Mouse (Mus musculus) myocyte (in vitro differentiated cells): Measurements from ENCODE around the gene Ifih1. TPM values are rescaled to one million over a fixed set of nuclear protein-coding genes. Genes with fewer than 3 reads are reported as not detected.
A peak's percentile ranks its signal among the peaks of the same experiment; 100 is the strongest.

Experiments used
- H3K27me3 ChIP-seq: one replicate; pipeline ENCODE4 v1.6.1; 2011; ENCODE audit not compliant: control insufficient read depth, insufficient read depth, insufficient read length
- H3K36me3 ChIP-seq: one replicate; pipeline ENCODE4 v1.6.1; 2011; ENCODE audit not compliant: control insufficient read depth, insufficient read depth
- H3K4me2 ChIP-seq: one replicate; pipeline ENCODE4 v1.6.1; 2011; ENCODE audit warnings: low read depth, control low read depth
- H3K4me3 ChIP-seq: one replicate; pipeline ENCODE4 v1.5.1; 2011; ENCODE audit warnings: mild to moderate bottlenecking, control low read depth, moderate library complexity
- H3K79me2 ChIP-seq: one replicate; pipeline ENCODE4 v1.6.1; 2011; ENCODE audit not compliant: control insufficient read depth, insufficient read depth
- H3ac ChIP-seq: one replicate; pipeline ENCODE4 v1.6.1; 2011; ENCODE audit not compliant: control insufficient read depth, insufficient read length
- CEBPB ChIP-seq: IDR thresholded peaks from 2 replicates; pipeline ENCODE4 v1.6.1; 2011; ENCODE audit warnings: mild to moderate bottlenecking, moderate library complexity; ENCODE audit not compliant: poor library complexity, insufficient read depth, severe bottlenecking
- E2F4 ChIP-seq: IDR thresholded peaks from one replicate; pipeline ENCODE4 v1.6.1; 2011; ENCODE audit warnings: mild to moderate bottlenecking, control low read depth, moderate library complexity; ENCODE audit not compliant: insufficient read depth
- MAX ChIP-seq: IDR thresholded peaks from one replicate; pipeline ENCODE4 v1.6.1; 2011; ENCODE audit warnings: low read depth, mild to moderate bottlenecking, control low read depth
- MYOD1 ChIP-seq, 3 experiments: IDR thresholded peaks; one replicate each; pipeline ENCODE4 v1.6.1; 2011; ENCODE audit warnings: control low read depth in 2 of 3, low read depth in 2 of 3, mild to moderate bottlenecking in 2 of 3, moderate library complexity in 1 of 3; ENCODE audit not compliant: insufficient read length in 2 of 3, control insufficient read depth in 1 of 3
- MYOG ChIP-seq, 3 experiments: IDR thresholded peaks; one replicate each; pipeline ENCODE4 v1.6.1; 2011; ENCODE audit warnings: control low read depth in 2 of 3, low read depth in 2 of 3, mild to moderate bottlenecking in 2 of 3; ENCODE audit not compliant: insufficient read length in 2 of 3, control insufficient read depth in 1 of 3, insufficient read depth in 1 of 3
- POLR2A ChIP-seq: IDR thresholded peaks from one replicate; pipeline ENCODE4 v1.6.1; 2011; ENCODE audit warnings: low read depth, mild to moderate bottlenecking, control low read depth, moderate library complexity; ENCODE audit not compliant: insufficient read length
- POLR2AphosphoS2 ChIP-seq: IDR thresholded peaks from one replicate; pipeline ENCODE4 v1.6.1; 2011; ENCODE audit warnings: low read depth, control low read depth; ENCODE audit not compliant: insufficient read length
- REST ChIP-seq: IDR thresholded peaks from one replicate; pipeline ENCODE4 v1.6.1; 2011; ENCODE audit warnings: mild to moderate bottlenecking, control low read depth, moderate library complexity; ENCODE audit not compliant: insufficient read depth, insufficient read length
- SRF ChIP-seq: IDR thresholded peaks from one replicate; pipeline ENCODE4 v1.6.1; 2011; ENCODE audit warnings: low read depth; ENCODE audit not compliant: control insufficient read depth, insufficient read length
- TCF12 ChIP-seq: IDR thresholded peaks from one replicate; pipeline ENCODE4 v1.6.1; 2011; ENCODE audit warnings: mild to moderate bottlenecking, control low read depth; ENCODE audit not compliant: poor library complexity, insufficient read depth, severe bottlenecking
- TCF3 ChIP-seq: IDR thresholded peaks from one replicate; pipeline ENCODE4 v1.6.1; 2011; ENCODE audit warnings: low read depth, control low read depth; ENCODE audit not compliant: insufficient read length
- USF1 ChIP-seq: IDR thresholded peaks from one replicate; pipeline ENCODE4 v1.6.1; 2011; ENCODE audit warnings: low read depth, mild to moderate bottlenecking, control low read depth, moderate library complexity
- polyA plus RNA-seq: library from polyadenylated mRNA; unstranded; fragments of >200 nt; fragmentation: generic; extraction: Trizol; gene quantifications from one replicate; pipeline ENCODE4 v1.2.1, GENCODE M21; 2012; ENCODE audit warnings: missing spikeins

The Ifih1 gene
- polyA plus RNA-seq, 1 experiment, result 0.32 TPM

GRCm38 (mm10) chr2:62664135-62664670 lies 18.1 kb upstream of the Ifih1 start, which contains the start of gene Gca:
TSS of gene Gca (plus strand) at chr2:62664285.
- Histone ChIP-seq H3K27me3 (no peaks in the 10 kb centered on the region), H3ac (no peak within 1 kb of the TSS), H3K4me3 (no peak within 1 kb of the TSS), H3K79me2 (no peaks in the 10 kb centered on the region), H3K36me3 (no peaks in the 10 kb centered on the region), H3K4me2 (no peak within 1 kb of the TSS)
- TF ChIP-seq MAX (no peak), MYOG (IDR thresholded peaks at IDR 0.05; ENCODE audit: control insufficient read depth in 1 of 3, insufficient read depth in 1 of 3, insufficient read length in 2 of 3, low read depth in 2 of 3) (peak in 1 of 3 experiments; percentile 26), MYOD1 (IDR thresholded peaks at IDR 0.05; ENCODE audit: control insufficient read depth in 1 of 3, insufficient read length in 2 of 3, low read depth in 2 of 3) (peak in 1 of 3 experiments; percentile 35), USF1 (no peak)

DNA sequence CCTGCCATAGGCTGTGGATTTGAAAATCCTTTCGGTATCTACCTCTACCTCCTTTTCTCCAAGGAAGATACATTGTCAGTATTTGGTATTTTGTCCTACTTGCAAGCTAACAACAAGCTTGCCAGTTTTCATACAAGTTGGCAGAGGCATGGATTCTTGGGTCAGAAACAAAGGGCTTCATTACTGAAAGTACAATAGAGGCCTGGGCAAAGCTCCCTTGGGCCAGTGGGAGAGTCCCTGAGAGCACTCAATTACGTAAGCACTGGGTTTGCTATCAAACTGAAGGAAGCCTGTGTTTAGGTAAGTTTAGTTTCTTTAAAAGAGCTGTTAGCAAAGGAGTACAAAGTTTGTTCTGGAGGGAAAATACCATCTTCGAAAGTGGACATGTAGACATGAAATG lies 16.5 kb upstream of the Ifih1 start:
- Histone ChIP-seq H3K79me2 (no peaks in the 10 kb centered on the region), H3K4me3 (no peak overlapping the region), H3K27me3 (no peaks in the 10 kb centered on the region), H3K4me2 (no peak overlapping the region), H3K36me3 (no peaks in the 10 kb centered on the region), H3ac (no peak overlapping the region)
- TF ChIP-seq MAX (no peak), POLR2AphosphoS2 (no peak), TCF12 (no peak), USF1 (no peak), REST (no peak), E2F4 (no peak), TCF3 (no peak), MYOD1 (IDR thresholded peaks at IDR 0.05; ENCODE audit: control insufficient read depth in 1 of 3, insufficient read length in 2 of 3, low read depth in 2 of 3) (no peak), SRF (no peak), MYOG (IDR thresholded peaks at IDR 0.05; ENCODE audit: control insufficient read depth in 1 of 3, insufficient read depth in 1 of 3, insufficient read length in 2 of 3, low read depth in 2 of 3) (no peak), CEBPB (no peak), POLR2A (no peak)

GRCm38 (mm10) chr2:62660565-62660964 lies 14.5 kb upstream of the Ifih1 start:
- Histone ChIP-seq H3K79me2 (no peaks in the 10 kb centered on the region), H3K4me2 (no peak overlapping the region), H3K27me3 (no peaks in the 10 kb centered on the region), H3ac (no peak overlapping the region), H3K4me3 (no peak overlapping the region), H3K36me3 (no peaks in the 10 kb centered on the region)
- no peak for TF ChIP-seq SRF
- no peak for TF ChIP-seq POLR2A
- TF ChIP-seq REST, result no peak
- no peak for TF ChIP-seq E2F4
- no peak for TF ChIP-seq MYOD1 (IDR thresholded peaks at IDR 0.05; ENCODE audit: control insufficient read depth in 1 of 3, insufficient read length in 2 of 3, low read depth in 2 of 3)
- no peak for TF ChIP-seq MYOG (IDR thresholded peaks at IDR 0.05; ENCODE audit: control insufficient read depth in 1 of 3, insufficient read depth in 1 of 3, insufficient read length in 2 of 3, low read depth in 2 of 3)
- TF ChIP-seq TCF12, result no peak
- no peak for TF ChIP-seq CEBPB
- TF ChIP-seq TCF3, result no peak
- no peak for TF ChIP-seq USF1
- no peak for TF ChIP-seq MAX
- no peak for TF ChIP-seq POLR2AphosphoS2

- Histone ChIP-seq H3K4me3 (no peak overlapping the region), H3ac (no peak overlapping the region), H3K4me2 (no peak overlapping the region), H3K79me2 (no peaks in the 10 kb centered on the region), H3K27me3 (no peaks in the 10 kb centered on the region), H3K36me3 (no peaks in the 10 kb centered on the region)
- TF ChIP-seq POLR2A (no peak), MYOG (IDR thresholded peaks at IDR 0.05; ENCODE audit: control insufficient read depth in 1 of 3, insufficient read depth in 1 of 3, insufficient read length in 2 of 3, low read depth in 2 of 3) (no peak), USF1 (no peak), TCF3 (no peak), TCF12 (no peak), REST (no peak), E2F4 (no peak), MYOD1 (IDR thresholded peaks at IDR 0.05; ENCODE audit: control insufficient read depth in 1 of 3, insufficient read length in 2 of 3, low read depth in 2 of 3) (no peak), POLR2AphosphoS2 (no peak), MAX (no peak), CEBPB (no peak), SRF (no peak)
Measured at GRCm38 (mm10) chr2:62656072-62656471, 10.0 kb upstream of the Ifih1 start.
